Mouse (Mus musculus) forebrain, embryonic 11.5 days (tissue): ENCODE data around the gene Lrrc4b. TPM values are rescaled to one million over a fixed set of nuclear protein-coding genes. Genes with fewer than 3 reads are reported as not detected.

Source experiments
- ATAC-seq: fragments of 200-750 bp; cut with Nextera tagmentation; replicated peaks from 2 replicates; pipeline ENCODE4 v1.8.0; 2017; ENCODE audit warnings: moderate TSS enrichment; ENCODE audit not compliant: low FRiP score
- DNase-seq: peaks from one replicate; pipeline ENCODE4 v3.0.0-alpha.2; 2017; ENCODE audit warnings: low spot score
- H3K27ac ChIP-seq: fragments of 300-500 bp; sonication (generic); 2 replicates; pipeline ENCODE4 v1.5.1; 2014; ENCODE audit warnings: low read depth, low read length
- H3K27me3 ChIP-seq: fragments of 300-500 bp; sonication (generic); 2 replicates; pipeline ENCODE4 v1.6.1; 2014; ENCODE audit warnings: mild to moderate bottlenecking, low read length, mixed read lengths; ENCODE audit not compliant: control insufficient read depth, insufficient read depth
- H3K36me3 ChIP-seq: fragments of 300-500 bp; sonication (generic); 2 replicates; pipeline ENCODE4 v1.6.1; 2014; ENCODE audit warnings: mild to moderate bottlenecking, low read length, moderate library complexity, mixed read lengths; ENCODE audit not compliant: control insufficient read depth, insufficient read depth
- H3K4me1 ChIP-seq: fragments of 300-500 bp; sonication (generic); replicated peaks from 2 replicates; pipeline ENCODE4 v1.6.1; 2014; ENCODE audit warnings: low read length, mixed read lengths; ENCODE audit not compliant: control insufficient read depth, insufficient read depth
- H3K4me2 ChIP-seq: fragments of 300-500 bp; sonication (generic); 2 replicates; pipeline ENCODE4 v1.6.1; 2014; ENCODE audit warnings: low read depth, mild to moderate bottlenecking, low read length, moderate library complexity, mixed read lengths; ENCODE audit not compliant: severe bottlenecking
- H3K4me3 ChIP-seq: fragments of 300-500 bp; sonication (generic); 2 replicates; pipeline ENCODE4 v1.5.1; 2014; ENCODE audit warnings: low read depth, low read length
- H3K9ac ChIP-seq: fragments of 300-500 bp; sonication (generic); 2 replicates; pipeline ENCODE4 v1.6.1; 2014; ENCODE audit warnings: low read length
- H3K9me3 ChIP-seq: fragments of 300-500 bp; sonication (generic); 2 replicates; pipeline ENCODE4 v1.6.1; 2016; ENCODE audit warnings: low read length, mixed read lengths; ENCODE audit not compliant: control insufficient read depth
- WGBS: fragments of 180-500 bp; shearing (Covaris S2); extraction: QIAGEN DNeasy Blood & Tissue Kit; methylation state at CpG from one replicate; pipeline ENCODE4 v1.1.7; 2014; 5-methylcytosine and 5-hydroxymethylcytosine counted together
- polyA plus RNA-seq: library from polyadenylated mRNA; unstranded; fragments of >200 nt; fragmentation: Nextera tagmentation; extraction: Ambion mirVana; gene quantifications from 2 replicates; pipeline ENCODE4 v1.2.1, GENCODE M21; 2014

Gene Lrrc4b
- polyA plus RNA-seq, 1 experiment from 2014 or later = 8.2 TPM

DNA sequence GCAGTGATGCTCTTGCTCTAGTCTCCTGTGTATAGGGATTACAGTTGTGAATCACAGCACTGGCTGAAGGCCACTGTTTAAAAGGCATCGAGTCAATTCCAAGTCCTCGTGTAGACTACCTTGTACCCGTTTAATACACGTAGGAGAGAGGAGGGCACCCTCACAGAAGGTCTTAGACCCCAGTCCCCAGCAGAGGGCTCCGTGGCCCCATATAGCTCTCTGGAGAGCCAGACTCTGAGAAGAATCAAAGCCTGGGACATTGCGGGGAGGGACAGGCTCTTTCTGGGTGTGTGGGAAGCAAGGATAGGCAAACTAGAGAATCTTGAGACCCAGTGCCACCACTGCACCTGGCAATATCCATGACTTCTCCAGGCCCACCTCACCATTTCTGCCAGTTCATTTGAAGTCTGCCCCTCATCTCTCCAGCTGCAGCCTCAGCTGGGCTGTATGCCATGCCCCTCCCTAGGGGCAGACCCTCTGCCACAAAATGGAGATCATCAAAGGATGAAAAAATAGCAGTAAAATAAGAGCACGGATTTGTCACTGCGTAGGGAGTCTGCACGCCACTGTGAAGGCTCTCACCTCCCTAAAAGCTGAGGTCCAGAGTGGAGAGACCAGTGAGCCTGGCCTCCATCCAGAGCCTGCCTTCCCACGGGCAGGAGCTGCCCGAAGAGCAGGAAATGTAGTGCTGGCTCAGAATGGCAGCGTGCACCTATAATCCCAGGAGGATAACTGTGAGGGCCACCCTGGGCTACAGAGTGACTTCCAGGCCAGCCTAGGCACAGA lies 17.4 kb downstream of the Lrrc4b start:
- H3K27ac ChIP-seq = no peak overlapping the region
- H3K27me3 ChIP-seq = peaks cover 8% of the 10 kb centered on the region
- 71% methylated on average over 12 of the region's 12 CpGs for WGBS
- H3K4me3 ChIP-seq = no peak overlapping the region
- no peak overlapping the region for H3K9ac ChIP-seq
- peaks cover 12% of the 10 kb centered on the region; the same call in 1 of the 2 replicates for H3K36me3 ChIP-seq
- H3K9me3 ChIP-seq = no peaks in the 10 kb centered on the region
- ATAC-seq = no peak
- no peak overlapping the region for H3K4me2 ChIP-seq
- DNase-seq = peak; percentile 48
- peaks cover 20% of the 10 kb centered on the region for H3K4me1 ChIP-seq

DNA sequence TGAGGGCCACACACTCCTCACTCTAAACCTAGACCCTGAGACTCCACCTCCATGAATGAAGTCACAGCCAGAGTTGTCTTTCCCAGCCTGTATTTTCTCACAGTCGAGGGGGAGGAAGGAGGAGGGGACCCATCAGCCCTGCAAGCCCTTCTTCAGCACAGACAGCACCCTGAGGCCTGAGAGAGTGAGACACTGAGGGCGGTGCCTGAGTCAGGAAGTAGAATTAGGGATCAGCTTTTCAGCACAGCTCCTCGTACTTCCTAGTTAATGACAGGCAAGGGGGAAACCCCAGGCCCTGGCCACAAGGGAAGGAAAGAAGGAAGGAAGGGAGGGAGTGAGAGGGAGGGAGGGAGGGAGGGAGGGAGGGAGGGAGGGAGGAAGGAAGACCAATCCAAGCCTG lies 24.4 kb downstream of the Lrrc4b start:
- WGBS = 37% methylated on average over 3 of the region's 3 CpGs
- no peaks in the 10 kb centered on the region for H3K27me3 ChIP-seq
- peaks cover under 1% of the 10 kb centered on the region; the same call in 1 of the 2 replicates for H3K36me3 ChIP-seq
- no peak overlapping the region for H3K4me3 ChIP-seq
- no peak overlapping the region for H3K27ac ChIP-seq
- H3K9ac ChIP-seq = no peak overlapping the region
- peak; percentile 45 for DNase-seq
- H3K4me1 ChIP-seq = no peaks in the 10 kb centered on the region
- no peaks in the 10 kb centered on the region; the same call in 1 of the 2 replicates for H3K9me3 ChIP-seq
- no peak overlapping the region for H3K4me2 ChIP-seq
- no peak for ATAC-seq

DNA sequence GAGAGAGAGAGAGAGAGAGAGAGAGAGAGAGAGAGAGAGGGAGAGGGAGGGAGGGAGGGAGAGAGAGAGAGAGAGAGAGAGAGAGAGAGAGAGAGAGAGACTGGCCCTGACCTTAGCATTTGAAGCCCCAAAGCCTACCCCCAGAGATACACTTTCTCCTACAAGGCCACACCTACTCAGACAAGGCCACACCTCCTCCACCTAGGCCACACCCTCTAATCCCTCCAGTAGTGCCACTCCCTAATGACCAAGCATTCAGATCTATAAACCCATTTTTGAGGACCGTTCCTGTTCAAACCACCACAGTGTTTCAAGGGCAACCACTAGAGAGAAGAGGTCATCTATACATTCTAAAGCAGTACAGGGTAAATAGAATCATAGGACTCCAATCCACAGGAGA lies 27.5 kb downstream of the Lrrc4b start:
- H3K36me3 ChIP-seq = peaks cover 4% of the 10 kb centered on the region; the same call in 1 of the 2 replicates
- H3K9ac ChIP-seq = no peak overlapping the region
- no peak overlapping the region for H3K27ac ChIP-seq
- ATAC-seq = no peak
- H3K9me3 ChIP-seq = no peaks in the 10 kb centered on the region; the same call in 1 of the 2 replicates
- no peaks in the 10 kb centered on the region for H3K4me1 ChIP-seq
- no peak overlapping the region for H3K4me3 ChIP-seq
- WGBS = 92% methylated on average over 1 of the region's 1 CpGs
- peaks cover 2% of the 10 kb centered on the region; the same call in 1 of the 2 replicates for H3K27me3 ChIP-seq
- no peak overlapping the region for H3K4me2 ChIP-seq
- DNase-seq = peak; percentile 37

DNA sequence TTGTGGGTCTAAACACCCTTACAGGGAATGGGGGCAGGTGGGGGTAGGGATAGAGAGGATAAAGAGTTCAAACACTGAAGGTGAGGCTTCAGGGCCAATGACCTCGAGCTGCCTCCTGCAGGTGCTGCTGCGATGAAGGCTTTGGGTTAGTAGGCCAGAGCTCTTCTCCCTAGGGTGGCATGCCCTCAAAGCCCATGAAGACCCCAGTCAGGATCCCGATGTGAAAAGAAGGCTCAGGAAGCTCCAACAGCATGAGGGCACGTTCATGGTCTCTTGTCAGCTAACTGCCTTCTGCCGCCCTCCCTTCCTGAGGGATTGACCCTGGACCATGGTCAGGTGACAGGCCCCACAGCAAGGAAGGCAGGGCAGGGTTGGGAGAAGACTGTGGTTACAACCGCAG lies 31.2 kb downstream of the Lrrc4b start:
- WGBS = 81% methylated on average over 6 of the region's 6 CpGs
- Histone ChIP-seq H3K27me3 (peaks cover 10% of the 10 kb centered on the region), H3K27ac (no peak overlapping the region), H3K4me3 (no peak overlapping the region), H3K36me3 (peaks cover 10% of the 10 kb centered on the region), H3K4me1 (peaks cover 16% of the 10 kb centered on the region), H3K9ac (no peak overlapping the region), H3K4me2 (no peak overlapping the region), H3K9me3 (no peaks in the 10 kb centered on the region; the same call in 1 of the 2 replicates)
- ATAC-seq (no peak), DNase-seq (peak; percentile 45)

DNA sequence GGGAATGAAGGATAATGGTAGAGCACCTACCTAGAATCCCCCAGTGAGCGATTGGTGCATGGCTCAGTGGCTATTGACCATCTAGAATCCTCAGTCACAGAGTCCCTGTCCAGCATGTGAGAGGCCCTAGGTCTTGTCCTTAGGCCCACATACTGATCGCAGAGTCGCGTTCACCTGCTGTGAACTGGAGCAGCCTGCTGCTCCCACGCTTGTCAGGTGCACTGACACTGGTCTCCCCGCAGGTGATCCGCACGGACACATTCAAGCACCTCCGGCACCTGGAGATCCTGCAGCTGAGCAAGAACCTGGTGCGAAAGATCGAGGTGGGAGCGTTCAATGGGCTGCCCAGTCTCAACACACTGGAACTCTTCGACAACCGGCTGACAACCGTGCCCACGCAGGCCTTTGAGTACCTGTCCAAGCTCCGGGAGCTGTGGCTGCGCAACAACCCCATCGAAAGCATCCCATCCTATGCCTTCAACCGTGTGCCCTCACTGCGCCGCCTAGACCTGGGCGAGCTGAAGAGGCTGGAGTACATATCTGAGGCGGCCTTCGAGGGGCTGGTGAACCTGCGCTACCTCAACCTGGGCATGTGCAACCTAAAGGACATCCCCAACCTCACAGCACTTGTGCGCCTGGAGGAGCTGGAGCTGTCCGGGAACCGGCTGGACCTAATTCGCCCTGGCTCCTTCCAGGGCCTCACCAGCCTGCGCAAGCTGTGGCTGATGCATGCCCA lies 32.1 kb downstream of the Lrrc4b start:
- peaks cover 10% of the 10 kb centered on the region for H3K36me3 ChIP-seq
- H3K27ac ChIP-seq = no peak overlapping the region
- no peak for ATAC-seq
- no peak overlapping the region for H3K4me3 ChIP-seq
- H3K4me2 ChIP-seq = no peak overlapping the region
- peaks cover 10% of the 10 kb centered on the region for H3K27me3 ChIP-seq
- H3K9ac ChIP-seq = no peak overlapping the region
- peaks cover 16% of the 10 kb centered on the region for H3K4me1 ChIP-seq
- 82% methylated on average over 31 of the region's 31 CpGs for WGBS
- DNase-seq = peak; percentile 51
- no peaks in the 10 kb centered on the region; the same call in 1 of the 2 replicates for H3K9me3 ChIP-seq

DNA sequence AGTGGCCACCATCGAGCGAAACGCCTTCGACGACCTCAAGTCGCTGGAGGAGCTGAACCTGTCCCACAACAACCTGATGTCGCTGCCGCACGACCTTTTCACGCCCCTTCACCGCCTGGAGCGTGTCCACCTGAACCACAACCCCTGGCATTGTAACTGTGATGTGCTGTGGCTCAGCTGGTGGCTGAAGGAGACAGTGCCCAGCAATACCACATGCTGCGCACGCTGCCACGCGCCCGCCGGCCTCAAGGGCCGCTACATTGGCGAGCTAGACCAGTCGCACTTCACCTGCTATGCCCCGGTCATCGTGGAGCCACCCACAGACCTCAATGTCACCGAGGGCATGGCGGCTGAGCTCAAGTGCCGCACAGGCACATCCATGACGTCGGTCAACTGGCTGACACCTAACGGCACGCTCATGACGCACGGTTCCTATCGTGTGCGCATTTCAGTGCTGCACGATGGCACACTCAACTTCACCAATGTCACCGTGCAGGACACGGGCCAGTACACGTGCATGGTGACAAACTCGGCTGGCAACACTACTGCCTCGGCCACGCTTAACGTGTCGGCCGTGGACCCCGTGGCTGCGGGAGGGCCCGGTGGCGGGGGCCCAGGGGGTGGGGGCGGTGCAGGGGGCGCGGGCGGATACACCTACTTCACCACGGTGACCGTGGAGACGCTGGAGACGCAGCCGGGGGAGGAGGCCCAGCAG lies 32.8 kb downstream of the Lrrc4b start:
- Histone ChIP-seq H3K4me2 (no peak overlapping the region), H3K27me3 (peaks cover 10% of the 10 kb centered on the region), H3K4me3 (no peak overlapping the region), H3K27ac (no peak overlapping the region), H3K36me3 (peaks cover 10% of the 10 kb centered on the region), H3K9ac (no peak overlapping the region), H3K4me1 (peaks cover 16% of the 10 kb centered on the region), H3K9me3 (no peaks in the 10 kb centered on the region; the same call in 1 of the 2 replicates)
- ATAC-seq (no peak), DNase-seq (peak; percentile 57)
- WGBS = 79% methylated on average over 57 of the region's 57 CpGs

DNA sequence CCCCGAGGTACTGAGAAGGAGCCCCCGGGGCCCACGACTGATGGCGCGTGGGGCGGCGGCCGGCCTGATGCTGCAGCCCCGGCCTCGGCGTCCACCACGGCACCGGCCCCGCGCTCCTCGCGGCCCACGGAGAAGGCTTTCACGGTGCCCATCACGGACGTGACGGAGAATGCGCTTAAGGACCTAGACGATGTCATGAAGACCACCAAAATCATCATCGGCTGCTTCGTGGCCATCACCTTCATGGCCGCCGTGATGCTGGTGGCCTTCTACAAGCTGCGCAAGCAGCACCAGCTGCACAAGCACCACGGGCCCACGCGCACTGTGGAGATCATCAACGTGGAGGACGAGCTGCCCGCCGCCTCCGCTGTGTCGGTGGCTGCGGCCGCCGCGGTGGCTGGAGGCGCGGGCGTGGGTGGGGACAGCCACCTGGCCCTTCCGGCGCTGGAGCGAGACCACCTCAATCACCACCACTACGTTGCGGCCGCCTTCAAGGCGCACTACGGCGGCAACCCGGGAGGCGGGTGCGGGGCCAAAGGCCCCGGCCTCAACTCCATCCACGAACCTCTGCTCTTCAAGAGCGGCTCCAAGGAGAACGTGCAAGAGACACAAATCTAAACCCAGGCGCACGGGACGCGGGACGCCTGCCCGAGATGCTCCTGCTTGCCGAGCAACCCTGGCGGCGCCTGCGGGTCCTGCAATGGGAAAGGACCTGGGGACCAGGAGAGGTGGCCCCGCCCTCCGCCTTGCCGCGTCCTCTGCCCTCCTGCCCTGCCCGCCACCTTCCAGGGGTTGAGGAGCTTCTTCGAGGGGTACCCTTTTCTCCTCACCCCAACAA lies 33.6 kb downstream of the Lrrc4b start:
- peaks cover 10% of the 10 kb centered on the region for H3K36me3 ChIP-seq

DNA sequence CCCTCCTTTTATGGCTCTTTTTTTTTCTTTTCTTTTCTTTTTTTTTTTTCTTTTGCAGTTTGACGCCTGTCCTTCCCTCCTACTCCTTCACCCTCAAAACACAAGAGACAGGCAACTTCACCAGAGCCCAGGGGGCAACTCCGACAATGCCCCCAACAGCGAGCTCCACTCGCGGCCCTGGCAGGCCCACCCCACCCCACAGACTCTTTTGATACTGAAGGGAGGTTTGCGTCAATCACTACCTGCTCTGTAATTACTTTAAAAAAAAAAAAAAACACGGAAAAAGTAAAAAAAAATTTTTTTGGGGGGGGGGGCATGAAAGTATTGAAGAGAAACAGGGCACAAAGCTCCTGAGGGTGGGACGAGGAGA lies 34.2 kb downstream of the Lrrc4b start:
- Histone ChIP-seq H3K4me3 (no peak overlapping the region), H3K27ac (no peak overlapping the region), H3K4me1 (peaks cover 16% of the 10 kb centered on the region), H3K27me3 (peaks cover 10% of the 10 kb centered on the region), H3K9me3 (no peaks in the 10 kb centered on the region; the same call in 1 of the 2 replicates), H3K4me2 (no peak overlapping the region), H3K36me3 (peaks cover 10% of the 10 kb centered on the region), H3K9ac (no peak overlapping the region)
- no peak for DNase-seq
- ATAC-seq = no peak
- WGBS = 45% methylated on average over 8 of the region's 8 CpGs

More for the DNA sequence above, 33.6 kb downstream of the Lrrc4b start:
- Histone ChIP-seq H3K27ac (no peak overlapping the region), H3K9me3 (no peaks in the 10 kb centered on the region; the same call in 1 of the 2 replicates), H3K4me1 (peaks cover 16% of the 10 kb centered on the region), H3K27me3 (peaks cover 10% of the 10 kb centered on the region), H3K4me3 (no peak overlapping the region), H3K9ac (no peak overlapping the region), H3K4me2 (no peak overlapping the region)
- ATAC-seq = no peak
- WGBS = 33% methylated on average over 76 of the region's 77 CpGs
- DNase-seq = peak; percentile 82
